Mouse (Mus musculus): ENCODE results near the gene Sds. TPM values are rescaled to one million over a fixed set of nuclear protein-coding genes. Genes with fewer than 3 reads are reported as not detected.

Gene Sds
- 10.3 TPM for polyA plus RNA-seq (2014; fragmentation: Illumina TruSeq; extraction: RNeasy Lipid Tissue Mini Kit (QIAGEN cat#74804); ENCODE audit: low read depth, low replicate concordance)

GRCm38 (mm10) chr5:120476296-120476695 is at the start of gene Sds:
Gene Sds (plus strand): TSS chr5:120476526.

DNA sequence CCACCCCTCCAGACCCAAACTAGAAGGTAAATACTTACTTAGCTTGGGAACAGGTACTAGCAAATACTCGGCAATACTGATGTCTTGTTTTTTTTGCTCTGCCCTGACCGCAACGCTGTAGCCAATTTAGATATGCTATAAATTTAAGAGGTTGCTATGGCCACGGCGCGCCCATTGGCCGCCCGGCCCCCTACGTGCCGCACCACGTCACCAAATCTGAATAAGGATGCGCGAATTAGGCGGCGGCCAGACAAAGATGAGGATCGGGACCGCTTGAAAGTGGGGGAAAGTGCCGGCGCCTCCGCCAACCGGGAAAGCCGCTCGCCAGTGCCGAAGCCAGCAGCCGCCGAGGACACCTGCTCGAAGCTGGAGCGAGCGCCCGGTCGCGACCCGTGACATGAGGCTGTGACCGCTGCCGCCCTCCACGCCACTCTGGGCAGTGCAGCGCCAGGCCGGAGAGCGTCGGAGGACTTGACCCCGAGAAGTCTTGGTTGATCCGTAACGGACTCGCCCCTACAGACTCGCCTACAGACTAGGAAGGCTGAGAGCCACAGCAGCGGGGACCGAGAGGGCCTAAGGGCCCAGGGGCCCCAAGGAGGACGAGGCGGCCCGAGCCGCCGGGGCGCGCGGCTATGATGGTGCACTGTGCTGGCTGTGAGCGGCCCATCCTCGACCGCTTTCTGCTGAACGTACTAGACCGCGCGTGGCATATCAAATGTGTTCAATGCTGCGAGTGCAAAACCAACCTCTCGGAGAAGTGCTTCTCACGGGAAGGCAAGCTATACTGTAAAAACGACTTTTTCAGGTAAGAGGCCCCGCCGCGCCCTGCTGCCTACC is 44.5 kb upstream of the Sds start, which contains the start of gene Lhx5:
Gene Lhx5, plus strand, starts transcription at position 51 of the 837 bp plus-strand sequence.

DNA sequence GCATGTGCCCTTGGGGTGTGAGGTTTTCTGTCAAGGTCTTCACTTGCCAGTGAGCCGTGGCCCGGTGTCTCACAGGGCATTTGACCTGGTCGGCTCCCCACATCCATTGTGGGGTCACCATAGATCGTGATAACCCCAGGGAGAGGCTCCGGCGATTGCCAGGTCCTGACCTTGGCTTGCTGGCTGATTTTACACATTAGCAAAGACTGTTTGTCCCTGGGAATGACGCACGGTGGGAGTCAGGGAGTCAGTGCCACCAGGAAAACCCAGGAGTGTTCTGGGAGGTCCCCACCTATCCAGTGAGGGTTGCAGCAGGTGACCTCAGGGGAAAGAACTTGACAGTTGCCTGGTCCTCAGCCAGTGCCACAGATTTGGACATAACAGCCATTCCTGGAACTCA is 3.6 kb upstream of the Sds start, which contains the start of gene Sdsl:
Gene Sdsl, minus strand, starts transcription at position 41 of the 400 bp plus-strand sequence.

GRCm38 (mm10) chr5:120503144-120503795 is 26.9 kb downstream of the Sds start, which contains the start of gene Plbd2:
Gene Plbd2 (minus strand): TSS chr5:120503625.

DNA sequence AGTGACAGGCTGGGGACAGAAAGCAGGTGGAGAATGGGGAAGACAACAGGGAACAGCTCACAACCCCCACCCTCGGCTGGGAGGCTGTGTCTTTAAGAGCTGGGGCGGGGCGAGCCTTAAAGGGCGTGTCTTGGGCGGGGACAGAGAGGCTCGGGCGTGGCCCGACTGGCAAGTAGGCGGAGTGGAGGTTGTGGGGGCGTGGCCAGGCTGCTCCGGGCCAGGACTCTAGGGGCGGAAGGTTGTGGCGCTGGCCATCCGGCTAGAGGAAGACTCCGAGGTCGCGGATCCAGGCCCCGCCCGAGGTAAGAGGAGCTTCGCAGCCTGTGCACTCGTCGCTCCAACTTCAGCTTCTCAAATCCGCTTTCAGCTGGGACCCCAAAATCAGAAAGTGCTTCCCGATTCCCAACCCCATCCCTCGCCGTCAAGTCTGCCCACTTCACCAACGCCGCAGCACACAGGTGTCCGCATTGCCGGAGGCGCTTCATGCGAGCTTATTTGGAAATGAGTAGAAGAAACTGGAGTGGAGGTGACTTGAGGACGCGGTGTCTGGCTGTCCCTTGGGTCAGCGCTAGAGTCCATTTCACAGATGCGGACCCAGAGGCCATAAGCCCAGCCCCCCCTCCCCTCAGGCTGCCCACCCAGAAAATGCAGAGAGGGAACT is 34.8 kb downstream of the Sds start, which contains the start of gene Slc8b1:
Gene Slc8b1, plus strand, starts transcription at position 187 of the 661 bp plus-strand sequence.

Other genes with a start within 250 kb of the Sds start
- not detected for gene Lhx5, start 44.8 kb upstream of the Sds start, polyA plus RNA-seq (2014; fragmentation: Illumina TruSeq; extraction: RNeasy Lipid Tissue Mini Kit (QIAGEN cat#74804); ENCODE audit: low read depth, low replicate concordance)
- gene Sdsl, start 3.7 kb upstream of the Sds start, polyA plus RNA-seq (2014; fragmentation: Illumina TruSeq; extraction: RNeasy Lipid Tissue Mini Kit (QIAGEN cat#74804); ENCODE audit: low read depth, low replicate concordance): not detected
- 1.8 TPM for gene Plbd2, start 27.1 kb downstream of the Sds start, polyA plus RNA-seq (2014; fragmentation: Illumina TruSeq; extraction: RNeasy Lipid Tissue Mini Kit (QIAGEN cat#74804); ENCODE audit: low read depth, low replicate concordance)
- 3.3 TPM for gene Slc8b1, start 34.6 kb downstream of the Sds start, polyA plus RNA-seq (2014; fragmentation: Illumina TruSeq; extraction: RNeasy Lipid Tissue Mini Kit (QIAGEN cat#74804); ENCODE audit: low read depth, low replicate concordance)
- gene Tpcn1, start 112.1 kb downstream of the Sds start, polyA plus RNA-seq (2014; fragmentation: Illumina TruSeq; extraction: RNeasy Lipid Tissue Mini Kit (QIAGEN cat#74804); ENCODE audit: low read depth, low replicate concordance): 4.7 TPM
- not detected for gene Iqcd, start 112.5 kb downstream of the Sds start, polyA plus RNA-seq (2014; fragmentation: Illumina TruSeq; extraction: RNeasy Lipid Tissue Mini Kit (QIAGEN cat#74804); ENCODE audit: low read depth, low replicate concordance)
- gene Rita1, start 136.1 kb downstream of the Sds start, polyA plus RNA-seq (2014; fragmentation: Illumina TruSeq; extraction: RNeasy Lipid Tissue Mini Kit (QIAGEN cat#74804); ENCODE audit: low read depth, low replicate concordance): 0.64 TPM
- 0.61 TPM for gene Ddx54, start 136.2 kb downstream of the Sds start, polyA plus RNA-seq (2014; fragmentation: Illumina TruSeq; extraction: RNeasy Lipid Tissue Mini Kit (QIAGEN cat#74804); ENCODE audit: low read depth, low replicate concordance)
- not detected for gene Cfap73, start 157.7 kb downstream of the Sds start, polyA plus RNA-seq (2014; fragmentation: Illumina TruSeq; extraction: RNeasy Lipid Tissue Mini Kit (QIAGEN cat#74804); ENCODE audit: low read depth, low replicate concordance)
- not detected for gene Rasal1, start 172.3 kb downstream of the Sds start, polyA plus RNA-seq (2014; fragmentation: Illumina TruSeq; extraction: RNeasy Lipid Tissue Mini Kit (QIAGEN cat#74804); ENCODE audit: low read depth, low replicate concordance)
- not detected for gene Dtx1, start 235.4 kb downstream of the Sds start, polyA plus RNA-seq (2014; fragmentation: Illumina TruSeq; extraction: RNeasy Lipid Tissue Mini Kit (QIAGEN cat#74804); ENCODE audit: low read depth, low replicate concordance)